Mouse (Mus musculus): ENCODE data around the gene Crb1. TPM values are rescaled to one million over a fixed set of nuclear protein-coding genes. Genes with fewer than 3 reads are reported as not detected.
A peak's percentile ranks its signal among the peaks of the same experiment; 100 is the strongest.

Gene Crb1
- polyA plus RNA-seq, 1 experiment: 0.16 TPM

DNA sequence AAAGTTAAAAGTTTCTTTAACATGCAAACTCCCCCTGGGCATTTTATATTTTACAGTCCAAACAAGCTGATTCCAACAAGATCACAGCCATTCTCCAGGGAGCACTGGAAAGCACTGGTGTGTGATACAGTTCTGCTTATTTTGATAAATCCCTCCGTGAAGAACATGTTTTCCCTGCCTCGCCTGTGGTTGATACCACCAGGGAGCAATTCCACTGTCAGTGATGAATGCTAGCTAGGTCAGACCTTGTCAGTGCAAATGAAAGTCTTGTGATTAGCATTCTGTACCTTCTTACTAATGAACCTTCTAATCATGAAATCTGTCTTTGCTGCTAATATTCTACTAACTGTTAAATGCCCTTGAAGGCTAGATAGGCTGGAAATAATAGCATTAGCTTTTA lies 14.8 kb upstream of the Crb1 start:
- TF ChIP-seq POLR2A (IDR thresholded peaks at IDR 0.05; ENCODE audit: insufficient read depth, low read length): no peak
- no peak for TF ChIP-seq CTCF (IDR thresholded peaks at IDR 0.05; ENCODE audit: low read depth, low read length)
- TF ChIP-seq EP300 (IDR thresholded peaks at IDR 0.05; ENCODE audit: insufficient read depth, low read depth, low read length): no peak
- H3K27ac ChIP-seq (ENCODE audit: insufficient read depth, low read length): no peak overlapping the region
- peaks cover 4% of the 10 kb centered on the region; the same call in 1 of the 2 replicates for H3K9me3 ChIP-seq (replicated peaks; ENCODE audit: control insufficient read depth, insufficient read depth, low read length, poor library complexity, severe bottlenecking)
- H3K27me3 ChIP-seq (ENCODE audit: control insufficient read depth, insufficient read depth, low read length, poor library complexity, severe bottlenecking): no peaks in the 10 kb centered on the region
- no peak overlapping the region for H3K9ac ChIP-seq (ENCODE audit: low read depth, poor library complexity, severe bottlenecking)
- H3K4me1 ChIP-seq (ENCODE audit: control insufficient read depth, insufficient read depth, low read length): no peaks in the 10 kb centered on the region
- H3K36me3 ChIP-seq (ENCODE audit: control insufficient read depth, insufficient read depth, low read length, poor library complexity, severe bottlenecking): no peaks in the 10 kb centered on the region
- H3K4me3 ChIP-seq (ENCODE audit: low read depth, low read length): no peak overlapping the region

- Histone ChIP-seq H3K36me3 (ENCODE audit: control insufficient read depth, insufficient read depth, low read length, poor library complexity, severe bottlenecking) (no peaks in the 10 kb centered on the region), H3K9ac (ENCODE audit: low read depth, poor library complexity, severe bottlenecking) (no peak overlapping the region), H3K27me3 (ENCODE audit: control insufficient read depth, insufficient read depth, low read length, poor library complexity, severe bottlenecking) (no peaks in the 10 kb centered on the region), H3K4me3 (ENCODE audit: low read depth, low read length) (no peak overlapping the region), H3K9me3 (replicated peaks; ENCODE audit: control insufficient read depth, insufficient read depth, low read length, poor library complexity, severe bottlenecking) (no peaks in the 10 kb centered on the region), H3K27ac (ENCODE audit: insufficient read depth, low read length) (no peak overlapping the region), H3K4me1 (ENCODE audit: control insufficient read depth, insufficient read depth, low read length) (no peaks in the 10 kb centered on the region)
- TF ChIP-seq EP300 (IDR thresholded peaks at IDR 0.05; ENCODE audit: insufficient read depth, low read depth, low read length) (no peak), CTCF (IDR thresholded peaks at IDR 0.05; ENCODE audit: low read depth, low read length) (no peak), POLR2A (IDR thresholded peaks at IDR 0.05; ENCODE audit: insufficient read depth, low read length) (no peak)
These were observed 2.7 kb upstream of the Crb1 start for GRCm38 (mm10) chr1:139379621-139379984.

DNA sequence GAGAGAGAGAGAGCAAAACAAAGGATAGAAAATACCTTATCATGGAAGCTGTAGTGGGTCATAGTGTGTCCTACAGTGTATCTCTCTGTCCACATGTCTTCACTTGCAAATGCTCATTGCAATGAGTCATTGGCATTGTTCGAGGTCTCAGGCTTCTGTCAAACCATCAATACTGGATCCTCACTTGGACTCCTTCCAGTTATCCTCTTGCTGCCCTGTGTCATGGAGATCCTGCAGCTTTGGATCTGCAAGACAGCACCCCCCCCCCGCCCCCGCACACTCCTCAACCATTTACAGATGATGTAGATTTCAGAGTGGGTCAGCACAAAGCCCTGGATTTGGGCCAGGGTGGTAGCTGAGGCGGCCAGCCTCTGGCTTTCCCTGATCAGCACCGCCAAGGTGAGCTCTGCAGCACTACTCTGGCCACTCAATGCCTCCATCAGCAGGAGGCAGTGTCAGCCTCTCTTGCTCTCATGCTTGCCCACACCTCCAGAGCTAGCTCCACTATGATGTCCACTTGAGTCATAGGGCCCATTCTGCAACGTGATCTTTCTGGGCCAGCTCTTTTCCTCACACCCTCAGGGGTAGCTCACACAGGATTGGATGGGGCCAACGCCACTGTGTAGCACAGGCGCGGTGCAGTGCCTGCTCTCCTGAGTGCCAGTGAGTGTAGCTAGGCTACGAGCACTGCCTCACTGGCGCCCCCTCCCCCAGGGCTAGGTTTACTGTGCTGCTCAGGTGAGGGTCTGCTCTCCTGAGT lies 2.1 kb upstream of the Crb1 start:
- H3K27me3 ChIP-seq (ENCODE audit: control insufficient read depth, insufficient read depth, low read length, poor library complexity, severe bottlenecking): no peaks in the 10 kb centered on the region
- TF ChIP-seq POLR2A (IDR thresholded peaks at IDR 0.05; ENCODE audit: insufficient read depth, low read length): no peak
- TF ChIP-seq EP300 (IDR thresholded peaks at IDR 0.05; ENCODE audit: insufficient read depth, low read depth, low read length): no peak
- peak; percentile 39 for TF ChIP-seq CTCF (IDR thresholded peaks at IDR 0.05; ENCODE audit: low read depth, low read length)
- no peaks in the 10 kb centered on the region for H3K9me3 ChIP-seq (replicated peaks; ENCODE audit: control insufficient read depth, insufficient read depth, low read length, poor library complexity, severe bottlenecking)
- no peaks in the 10 kb centered on the region for H3K36me3 ChIP-seq (ENCODE audit: control insufficient read depth, insufficient read depth, low read length, poor library complexity, severe bottlenecking)
- H3K9ac ChIP-seq (ENCODE audit: low read depth, poor library complexity, severe bottlenecking): no peak overlapping the region
- H3K4me3 ChIP-seq (ENCODE audit: low read depth, low read length): peak overlapping the region; percentile 5; the same call in 1 of the 2 replicates
- H3K27ac ChIP-seq (ENCODE audit: insufficient read depth, low read length): no peak overlapping the region
- H3K4me1 ChIP-seq (ENCODE audit: control insufficient read depth, insufficient read depth, low read length): no peaks in the 10 kb centered on the region

GRCm38 (mm10) chr1:139375900-139376299 lies 1.0 kb downstream of the Crb1 start:
- no peaks in the 10 kb centered on the region for H3K4me1 ChIP-seq (ENCODE audit: control insufficient read depth, insufficient read depth, low read length)
- no peaks in the 10 kb centered on the region for H3K36me3 ChIP-seq (ENCODE audit: control insufficient read depth, insufficient read depth, low read length, poor library complexity, severe bottlenecking)
- H3K27ac ChIP-seq (ENCODE audit: insufficient read depth, low read length): no peak overlapping the region
- no peaks in the 10 kb centered on the region for H3K27me3 ChIP-seq (ENCODE audit: control insufficient read depth, insufficient read depth, low read length, poor library complexity, severe bottlenecking)
- no peak overlapping the region for H3K4me3 ChIP-seq (ENCODE audit: low read depth, low read length)
- TF ChIP-seq CTCF (IDR thresholded peaks at IDR 0.05; ENCODE audit: low read depth, low read length) (no peak), EP300 (IDR thresholded peaks at IDR 0.05; ENCODE audit: insufficient read depth, low read depth, low read length) (no peak)
- no peak overlapping the region for H3K9ac ChIP-seq (ENCODE audit: low read depth, poor library complexity, severe bottlenecking)
- H3K9me3 ChIP-seq (replicated peaks; ENCODE audit: control insufficient read depth, insufficient read depth, low read length, poor library complexity, severe bottlenecking): no peaks in the 10 kb centered on the region

- Histone ChIP-seq H3K4me3 (ENCODE audit: low read depth, low read length) (no peak overlapping the region), H3K4me1 (ENCODE audit: control insufficient read depth, insufficient read depth, low read length) (no peaks in the 10 kb centered on the region), H3K27ac (ENCODE audit: insufficient read depth, low read length) (no peak overlapping the region), H3K27me3 (ENCODE audit: control insufficient read depth, insufficient read depth, low read length, poor library complexity, severe bottlenecking) (no peaks in the 10 kb centered on the region), H3K9ac (ENCODE audit: low read depth, poor library complexity, severe bottlenecking) (no peak overlapping the region), H3K36me3 (ENCODE audit: control insufficient read depth, insufficient read depth, low read length, poor library complexity, severe bottlenecking) (no peaks in the 10 kb centered on the region), H3K9me3 (replicated peaks; ENCODE audit: control insufficient read depth, insufficient read depth, low read length, poor library complexity, severe bottlenecking) (no peaks in the 10 kb centered on the region)
- TF ChIP-seq CTCF (IDR thresholded peaks at IDR 0.05; ENCODE audit: low read depth, low read length): no peak
- no peak for TF ChIP-seq POLR2A (IDR thresholded peaks at IDR 0.05; ENCODE audit: insufficient read depth, low read length)
- TF ChIP-seq EP300 (IDR thresholded peaks at IDR 0.05; ENCODE audit: insufficient read depth, low read depth, low read length): no peak
These were observed 5.6 kb downstream of the Crb1 start for GRCm38 (mm10) chr1:139371341-139371740.

DNA sequence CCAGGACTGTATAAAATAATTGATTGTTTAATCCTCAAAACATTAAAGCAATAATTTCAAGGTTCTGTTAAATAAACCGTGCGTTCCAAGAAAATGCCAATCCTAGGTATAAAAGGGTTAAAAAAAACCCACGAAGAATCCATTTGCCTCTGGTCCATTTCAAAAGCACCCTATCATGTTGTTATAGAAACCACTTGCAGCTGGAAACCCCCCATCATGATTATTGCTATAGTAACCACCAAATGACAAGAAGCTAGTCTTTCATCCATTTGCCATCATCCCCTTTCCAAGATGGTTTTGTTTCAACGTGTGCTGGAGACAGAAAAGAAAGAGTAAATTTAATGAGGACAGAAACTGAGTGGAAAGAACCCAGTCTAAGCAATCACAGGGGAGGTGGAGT lies 28.3 kb downstream of the Crb1 start:
- no peaks in the 10 kb centered on the region for H3K36me3 ChIP-seq (ENCODE audit: control insufficient read depth, insufficient read depth, low read length, poor library complexity, severe bottlenecking)
- H3K4me3 ChIP-seq (ENCODE audit: low read depth, low read length): no peak overlapping the region
- H3K27me3 ChIP-seq (ENCODE audit: control insufficient read depth, insufficient read depth, low read length, poor library complexity, severe bottlenecking): no peaks in the 10 kb centered on the region
- H3K9me3 ChIP-seq (replicated peaks; ENCODE audit: control insufficient read depth, insufficient read depth, low read length, poor library complexity, severe bottlenecking): no peaks in the 10 kb centered on the region
- no peaks in the 10 kb centered on the region for H3K4me1 ChIP-seq (ENCODE audit: control insufficient read depth, insufficient read depth, low read length)
- TF ChIP-seq CTCF (IDR thresholded peaks at IDR 0.05; ENCODE audit: low read depth, low read length): no peak
- TF ChIP-seq EP300 (IDR thresholded peaks at IDR 0.05; ENCODE audit: insufficient read depth, low read depth, low read length): no peak
- TF ChIP-seq POLR2A (IDR thresholded peaks at IDR 0.05; ENCODE audit: insufficient read depth, low read length): no peak
- H3K9ac ChIP-seq (ENCODE audit: low read depth, poor library complexity, severe bottlenecking): no peak overlapping the region
- no peak overlapping the region for H3K27ac ChIP-seq (ENCODE audit: insufficient read depth, low read length)
